Mouse (Mus musculus) left cerebral cortex, adult 9 months (tissue): ENCODE data around the gene Gm36028.

ENCODE experiments used
- DNase-seq, 2 experiments: peaks; one replicate each; pipeline ENCODE4 v3.0.0; 2022; ENCODE audit warnings: low spot score in 2 of 2

Gm36028 gene

GRCm38 (mm10) chr16:37861029-37861428 lies at the start of gene Gm36028:
TSS of gene Gm36028 (minus strand) at chr16:37861146.
- no peak for DNase-seq

GRCm38 (mm10) chr16:37906456-37906855 lies 45.5 kb upstream of the Gm36028 start:
- DNase-seq, result no peak

DNA sequence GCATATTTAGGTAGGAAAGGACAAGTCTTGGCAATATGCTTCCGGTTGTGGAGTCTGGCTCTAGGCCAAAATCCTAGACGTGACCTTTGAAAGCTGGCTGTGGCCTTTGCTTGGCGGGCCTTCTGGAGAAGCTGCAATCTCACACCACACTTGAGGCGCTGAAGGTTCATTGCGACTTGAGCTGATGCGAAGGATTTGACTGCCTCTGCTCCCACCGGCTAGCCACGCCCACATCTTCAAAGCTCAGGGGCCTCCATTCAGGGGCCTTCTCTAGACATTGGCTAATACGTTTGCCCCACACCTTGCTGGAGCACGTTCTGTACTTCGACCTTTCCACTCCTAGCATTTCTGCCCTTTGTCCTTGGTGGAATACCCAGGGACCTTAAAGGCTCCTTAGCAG lies 40.4 kb upstream of the Gm36028 start:
- no peak for DNase-seq

DNA sequence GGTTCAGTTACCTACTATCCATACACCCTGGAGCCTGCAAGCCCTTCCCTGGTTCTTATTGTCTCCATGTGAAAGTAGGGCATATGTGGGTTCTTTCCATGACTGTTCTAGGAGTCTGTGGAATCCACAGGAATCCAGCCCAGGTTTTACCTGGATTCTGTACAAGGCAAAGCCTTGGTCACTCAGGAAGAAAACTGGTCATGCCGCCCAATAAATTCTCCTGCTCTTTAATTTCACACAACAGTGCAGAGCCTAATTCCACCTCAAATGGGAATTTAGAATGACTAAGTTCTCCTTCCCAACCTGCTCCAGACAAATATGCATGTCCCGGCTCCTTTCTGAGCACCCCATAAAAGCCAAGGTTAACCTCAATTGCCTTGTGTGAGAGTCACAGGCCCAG lies 38.4 kb upstream of the Gm36028 start:
- no peak for DNase-seq

- no peak for DNase-seq
Observed at GRCm38 (mm10) chr16:37898790-37899189, 37.8 kb upstream of the Gm36028 start.

- no peak for DNase-seq
Observed at GRCm38 (mm10) chr16:37893942-37894341, 33.0 kb upstream of the Gm36028 start.

GRCm38 (mm10) chr16:37893381-37893780 lies 32.4 kb upstream of the Gm36028 start:
- DNase-seq, result no peak

DNA sequence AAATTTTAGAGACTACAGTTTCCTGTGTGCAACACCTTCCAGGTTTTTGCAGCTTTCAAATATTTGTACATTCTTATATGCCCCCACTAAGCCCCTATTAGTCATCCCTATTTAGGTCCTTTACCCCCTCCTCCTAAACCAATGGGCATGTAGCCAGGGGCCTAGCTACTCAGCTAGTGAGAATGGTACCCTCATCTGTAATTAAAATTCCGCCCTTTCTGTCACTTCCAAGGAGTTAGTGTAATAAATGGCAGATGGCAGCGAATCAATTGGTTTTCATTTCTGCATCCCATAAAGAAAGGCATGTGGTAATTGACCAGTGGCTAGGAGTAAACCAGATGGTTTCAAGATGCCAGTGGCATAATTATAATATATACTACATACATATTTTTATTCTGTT lies 31.7 kb upstream of the Gm36028 start:
- DNase-seq, result no peak

GRCm38 (mm10) chr16:37888986-37889385 lies 28.0 kb upstream of the Gm36028 start:
- no peak for DNase-seq

DNA sequence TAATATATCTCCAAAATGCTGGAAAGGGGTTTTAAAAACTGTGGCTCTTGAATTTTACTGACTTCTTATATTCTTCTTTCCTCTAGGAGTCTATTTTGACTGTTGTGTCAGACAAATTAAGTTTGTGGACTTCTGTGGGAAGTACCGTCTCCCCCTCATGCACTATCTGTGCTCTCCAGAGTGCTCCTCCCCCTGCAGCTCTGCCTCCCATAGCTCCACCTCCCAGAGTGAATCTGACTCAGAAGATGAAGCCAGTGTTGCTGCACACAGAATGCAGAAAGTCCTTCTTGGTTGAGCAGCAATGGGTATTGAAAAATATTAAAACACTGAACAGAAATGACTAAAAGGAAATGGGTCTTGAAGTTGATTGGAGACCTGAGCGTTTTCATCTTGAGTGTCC lies 20.2 kb upstream of the Gm36028 start:
- DNase-seq, result no peak

DNA sequence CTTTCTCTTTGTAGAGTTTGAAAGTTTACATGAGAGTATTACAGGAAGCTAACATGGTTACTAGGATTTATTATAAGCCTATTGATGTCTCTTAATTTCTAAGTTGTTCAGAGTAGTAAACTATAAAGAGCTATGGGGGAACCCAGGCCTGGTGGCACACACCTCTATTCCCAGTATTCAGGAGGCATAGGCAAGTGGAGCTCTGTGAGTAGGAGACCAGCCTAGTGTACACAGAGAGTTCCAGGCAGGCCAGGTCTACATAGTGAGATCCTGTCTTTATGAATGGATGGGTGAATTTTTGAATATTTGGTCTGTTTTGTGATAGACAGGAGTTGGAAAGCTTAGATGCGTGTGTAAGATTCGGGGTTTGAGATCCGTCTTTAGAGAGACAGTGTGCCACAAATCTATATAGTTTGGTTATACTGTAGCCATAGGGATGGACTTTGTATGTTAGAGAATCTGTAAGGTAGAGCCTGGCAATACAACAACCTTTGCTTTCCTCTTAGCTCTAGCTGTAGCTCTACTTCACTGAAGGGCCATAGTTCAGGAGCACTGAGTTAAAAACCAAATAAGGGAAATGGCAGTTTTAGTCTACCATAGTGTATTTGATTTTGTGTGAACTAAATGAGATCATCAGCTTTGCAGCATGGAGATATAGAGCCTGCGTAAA lies 18.9 kb upstream of the Gm36028 start:
- DNase-seq, result no peak

DNA sequence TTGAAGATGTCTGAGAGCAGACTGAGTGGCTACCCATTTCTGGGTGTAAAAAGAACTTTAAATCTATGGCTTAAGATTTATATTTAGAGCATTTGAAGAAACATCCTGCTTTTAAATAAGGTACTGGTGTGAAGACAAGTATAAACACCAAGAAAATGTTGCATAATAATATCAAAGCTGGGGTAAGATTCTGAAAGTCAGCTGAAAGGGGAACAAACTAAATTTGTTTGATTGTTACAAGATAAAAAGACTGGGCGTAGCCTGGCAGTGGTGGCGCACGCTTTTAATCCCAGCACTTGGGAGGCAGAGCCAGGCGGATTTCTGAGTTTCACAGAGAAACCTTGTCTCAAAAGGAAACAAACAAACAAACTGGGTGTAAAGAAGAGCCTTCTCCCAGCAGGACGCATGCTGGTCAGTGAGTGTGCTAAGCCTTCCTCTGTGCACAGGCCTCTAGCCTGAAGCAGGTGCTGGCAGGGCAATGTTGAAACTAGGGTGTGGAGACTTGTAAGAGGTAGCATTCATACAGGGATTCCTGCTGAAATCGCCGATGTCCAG lies 18.1 kb upstream of the Gm36028 start:
- DNase-seq, result no peak

DNA sequence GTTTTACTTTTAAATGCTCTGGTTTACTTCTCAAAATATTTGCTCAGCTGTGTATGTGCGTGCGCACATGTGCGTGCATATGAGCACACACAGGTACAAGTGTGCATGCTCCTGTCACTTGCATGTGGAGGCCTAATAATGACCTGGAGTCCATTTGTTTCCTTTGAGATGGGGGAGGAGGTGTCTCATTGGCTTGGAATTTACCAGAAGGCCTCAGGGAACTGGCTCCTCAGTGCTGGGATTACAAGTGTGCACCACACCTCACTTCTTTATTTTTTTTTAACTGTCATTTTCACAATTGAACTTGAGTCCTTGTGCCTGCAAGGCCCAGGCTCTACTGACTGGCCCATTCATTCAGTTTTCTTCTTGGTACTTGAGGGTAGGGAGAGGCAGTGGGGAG lies 16.5 kb upstream of the Gm36028 start:
- no peak for DNase-seq

DNA sequence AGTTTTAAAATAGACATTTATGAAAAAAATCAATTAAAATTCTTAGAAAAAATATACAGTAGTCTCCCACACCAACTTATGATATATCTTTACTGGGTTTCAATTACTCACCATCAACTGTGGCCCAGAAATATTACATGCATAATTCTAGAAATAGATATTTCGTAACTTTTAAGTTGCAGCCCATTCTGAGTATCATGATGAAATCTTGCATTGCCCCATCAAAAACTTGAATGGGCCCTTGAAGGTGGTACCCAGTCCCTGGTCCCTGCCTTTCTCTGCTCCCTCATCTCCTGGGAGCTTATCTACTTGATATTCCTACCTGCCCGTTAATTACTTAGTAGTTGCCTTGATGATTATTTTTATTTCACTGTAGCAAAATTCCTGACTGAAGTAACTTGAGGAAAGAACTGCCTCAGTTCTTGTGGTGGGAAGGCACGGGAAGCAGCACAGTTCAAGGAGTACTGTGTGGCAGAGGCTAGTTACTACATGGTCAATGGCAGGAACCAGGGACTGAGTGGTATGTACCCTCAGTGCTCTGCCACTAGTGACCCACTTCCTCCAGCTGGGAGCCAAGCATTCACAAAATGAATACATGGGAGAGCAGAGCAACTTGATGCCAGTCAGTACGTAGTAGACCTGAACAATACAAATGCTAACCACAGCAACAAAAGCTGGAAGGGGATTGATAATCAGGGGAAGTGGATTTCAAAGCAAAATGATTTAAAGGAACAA lies 13.7 kb upstream of the Gm36028 start:
- DNase-seq, result no peak

- peak in 1 of 2 experiments; percentile 40 for DNase-seq
Observed at GRCm38 (mm10) chr16:37871112-37871715, 10.3 kb upstream of the Gm36028 start.

- no peak for DNase-seq
Observed at GRCm38 (mm10) chr16:37869470-37870231, 8.7 kb upstream of the Gm36028 start.

DNA sequence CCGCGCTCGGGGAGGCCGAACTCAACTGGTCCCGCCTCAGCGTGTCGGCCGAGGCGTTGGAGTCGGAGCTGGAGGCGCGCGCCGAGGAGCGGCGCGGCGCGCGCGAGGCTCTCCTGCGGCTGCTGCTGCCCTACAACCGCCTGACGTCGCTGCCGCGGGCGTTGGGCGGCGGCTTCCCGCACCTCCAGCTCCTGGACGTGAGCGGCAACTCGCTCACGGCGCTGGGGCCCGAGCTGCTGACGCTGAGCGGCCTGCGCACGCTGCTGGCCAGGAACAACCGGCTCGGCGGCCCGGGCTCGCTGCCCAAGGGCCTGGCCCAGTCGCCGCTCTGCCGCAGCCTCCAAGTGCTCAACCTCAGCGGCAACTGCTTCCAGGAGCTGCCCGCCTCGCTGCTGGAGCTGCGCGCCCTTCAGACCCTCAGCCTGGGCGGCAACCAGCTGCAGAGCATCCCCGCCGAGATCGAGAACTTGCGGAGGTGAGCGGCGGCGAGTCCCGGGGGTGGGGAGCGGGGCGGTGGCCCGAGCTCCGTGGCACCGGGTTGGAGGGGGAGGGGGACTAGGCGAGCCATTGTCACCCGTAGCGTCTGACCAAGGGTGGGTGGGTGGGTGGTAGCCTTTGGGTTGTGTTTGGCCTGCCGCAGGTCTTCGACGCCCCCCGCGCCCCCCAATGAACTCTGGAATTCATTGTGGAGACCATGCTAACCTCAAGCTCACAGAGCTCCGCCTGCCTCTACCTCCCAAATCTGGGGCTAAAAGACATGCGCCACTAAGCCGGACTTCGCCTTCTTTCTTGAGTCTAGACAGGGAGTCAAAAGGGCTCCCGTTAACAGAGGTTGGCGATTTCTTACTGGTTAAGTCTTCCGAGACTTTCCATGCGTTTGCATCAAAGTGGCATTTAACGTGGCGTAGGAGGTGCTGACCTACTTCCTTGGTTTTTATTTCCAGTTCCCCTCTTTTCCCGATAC lies 7.8 kb upstream of the Gm36028 start:
- peak in 1 of 2 experiments; percentile 34 for DNase-seq

DNA sequence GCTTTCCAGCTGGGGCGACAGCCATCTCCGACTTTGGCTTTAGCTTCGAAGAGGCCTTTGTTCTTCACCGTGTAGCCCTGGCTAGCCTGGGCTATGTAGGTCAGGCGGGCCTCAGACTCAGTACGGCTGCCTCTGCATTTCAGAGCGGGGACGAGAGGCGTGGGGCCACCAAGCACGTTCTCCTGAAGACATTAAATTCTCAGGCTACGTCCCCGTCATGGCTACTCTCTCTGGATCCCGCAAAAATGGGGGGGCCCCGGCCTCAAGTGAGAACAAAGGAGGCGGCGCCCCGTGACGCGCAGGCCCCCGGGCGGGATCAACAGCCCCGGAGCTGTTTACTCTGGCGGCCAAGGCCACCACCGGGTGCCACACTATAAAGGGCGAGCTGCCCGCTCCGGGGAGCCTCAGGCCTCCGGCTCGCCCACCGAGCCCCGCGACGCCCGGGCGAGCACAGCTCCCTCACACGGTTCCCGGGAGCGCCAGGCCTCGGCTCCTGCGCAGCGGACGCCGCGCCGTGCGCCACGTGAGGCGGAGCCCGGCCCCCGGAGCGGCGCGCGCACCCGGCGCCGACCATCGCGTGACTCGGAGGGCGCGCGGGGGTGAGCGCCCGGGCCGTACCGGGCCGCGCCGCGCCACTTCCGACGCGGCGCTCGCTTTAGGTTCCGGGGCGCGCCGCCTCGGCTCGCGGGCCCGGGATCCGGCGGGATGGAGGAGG lies 7.0 kb upstream of the Gm36028 start, which contains the start of gene Lrrc58:
TSS of gene Lrrc58 (plus strand) at position 599 of the 715 bp plus-strand sequence.
- DNase-seq, result peak; percentile 64 to 81

DNA sequence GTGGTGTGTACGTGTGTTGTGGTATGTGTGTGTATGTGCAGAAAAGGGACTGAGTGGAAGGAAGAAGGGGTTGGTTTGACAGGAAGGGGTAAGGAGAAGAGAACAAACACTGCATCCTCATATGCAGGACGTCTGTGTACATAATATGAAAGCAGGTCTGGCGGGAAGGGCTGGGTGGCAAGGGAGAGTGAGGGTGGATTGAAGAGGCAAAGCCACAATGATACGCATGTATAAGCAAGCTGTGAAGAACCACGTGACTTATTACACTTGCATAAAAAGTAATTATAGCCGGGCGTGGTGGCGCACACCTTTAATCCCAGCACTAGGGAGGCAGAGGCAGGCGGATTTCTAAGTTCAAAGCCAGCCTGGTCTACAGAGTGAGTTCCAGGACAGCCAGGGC lies 4.9 kb upstream of the Gm36028 start:
- DNase-seq, result no peak

DNA sequence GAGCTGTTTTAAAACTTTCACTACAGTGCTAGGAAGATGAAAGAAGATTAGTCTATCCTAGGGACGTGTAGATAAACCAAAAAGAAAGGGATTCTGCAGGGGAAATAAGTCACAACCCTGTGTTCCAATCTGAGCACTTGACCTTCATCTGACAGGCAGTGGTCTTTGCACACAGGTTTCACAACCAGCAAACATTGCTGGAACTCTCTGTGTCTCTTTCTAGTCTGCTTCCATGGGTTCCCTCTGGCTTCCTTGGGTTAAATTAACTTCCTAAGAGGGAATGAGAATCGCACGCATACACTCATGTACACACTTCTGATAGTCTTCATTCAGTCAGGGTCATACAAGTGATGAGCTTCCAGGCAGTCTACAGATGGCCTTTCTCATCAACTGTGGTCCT lies 2.9 kb upstream of the Gm36028 start:
- DNase-seq, result no peak
